Mouse (Mus musculus) forebrain, embryonic 11.5 days (tissue): ENCODE data around the gene Thy1. TPM values are rescaled to one million over a fixed set of nuclear protein-coding genes. Genes with fewer than 3 reads are reported as not detected.

Experiments
- ATAC-seq: fragments of 200-750 bp; cut with Nextera tagmentation; replicated peaks from 2 replicates; pipeline ENCODE4 v1.8.0; 2017; ENCODE audit warnings: moderate TSS enrichment; ENCODE audit not compliant: low FRiP score
- DNase-seq: peaks from one replicate; pipeline ENCODE4 v3.0.0-alpha.2; 2017; ENCODE audit warnings: low spot score
- H3K27ac ChIP-seq: fragments of 300-500 bp; sonication (generic); 2 replicates; pipeline ENCODE4 v1.5.1; 2014; ENCODE audit warnings: low read depth, low read length
- H3K27me3 ChIP-seq: fragments of 300-500 bp; sonication (generic); 2 replicates; pipeline ENCODE4 v1.6.1; 2014; ENCODE audit warnings: mild to moderate bottlenecking, low read length, mixed read lengths; ENCODE audit not compliant: control insufficient read depth, insufficient read depth
- H3K36me3 ChIP-seq: fragments of 300-500 bp; sonication (generic); 2 replicates; pipeline ENCODE4 v1.6.1; 2014; ENCODE audit warnings: mild to moderate bottlenecking, low read length, moderate library complexity, mixed read lengths; ENCODE audit not compliant: control insufficient read depth, insufficient read depth
- H3K4me1 ChIP-seq: fragments of 300-500 bp; sonication (generic); replicated peaks from 2 replicates; pipeline ENCODE4 v1.6.1; 2014; ENCODE audit warnings: low read length, mixed read lengths; ENCODE audit not compliant: control insufficient read depth, insufficient read depth
- H3K4me2 ChIP-seq: fragments of 300-500 bp; sonication (generic); 2 replicates; pipeline ENCODE4 v1.6.1; 2014; ENCODE audit warnings: low read depth, mild to moderate bottlenecking, low read length, moderate library complexity, mixed read lengths; ENCODE audit not compliant: severe bottlenecking
- H3K4me3 ChIP-seq: fragments of 300-500 bp; sonication (generic); 2 replicates; pipeline ENCODE4 v1.5.1; 2014; ENCODE audit warnings: low read depth, low read length
- H3K9ac ChIP-seq: fragments of 300-500 bp; sonication (generic); 2 replicates; pipeline ENCODE4 v1.6.1; 2014; ENCODE audit warnings: low read length
- H3K9me3 ChIP-seq: fragments of 300-500 bp; sonication (generic); 2 replicates; pipeline ENCODE4 v1.6.1; 2016; ENCODE audit warnings: low read length, mixed read lengths; ENCODE audit not compliant: control insufficient read depth
- WGBS: fragments of 180-500 bp; shearing (Covaris S2); extraction: QIAGEN DNeasy Blood & Tissue Kit; methylation state at CpG from one replicate; pipeline ENCODE4 v1.1.7; 2014; 5-methylcytosine and 5-hydroxymethylcytosine counted together
- polyA plus RNA-seq: library from polyadenylated mRNA; unstranded; fragments of >200 nt; fragmentation: Nextera tagmentation; extraction: Ambion mirVana; gene quantifications from 2 replicates; pipeline ENCODE4 v1.2.1, GENCODE M21; 2014

The Thy1 gene
- polyA plus RNA-seq, 1 experiment from 2014 or later = not detected

DNA sequence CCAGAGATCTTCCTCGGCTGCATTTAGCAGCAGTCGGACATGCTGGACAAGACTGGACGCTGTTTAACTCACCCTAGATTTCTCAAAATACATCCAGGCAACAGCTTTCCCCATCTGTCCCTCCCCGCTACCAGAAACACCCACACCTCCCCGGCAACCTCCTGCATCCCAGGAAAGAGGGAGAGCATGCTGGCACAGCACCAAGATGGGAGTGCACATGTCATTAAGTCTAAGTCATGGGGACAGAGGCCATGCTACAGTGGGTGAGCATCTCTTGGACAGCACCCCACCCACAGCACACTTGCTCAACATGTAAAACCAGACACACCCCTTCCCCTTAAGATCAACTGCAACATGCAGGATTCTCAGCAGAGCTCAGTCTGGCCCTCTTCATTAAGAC is 37.8 kb downstream of the Thy1 start:
- Histone ChIP-seq H3K36me3 (no peaks in the 10 kb centered on the region), H3K27me3 (peaks cover 18% of the 10 kb centered on the region), H3K9me3 (no peaks in the 10 kb centered on the region), H3K4me1 (peaks cover 18% of the 10 kb centered on the region; the same call in 1 of the 2 replicates), H3K4me3 (no peak overlapping the region), H3K27ac (no peak overlapping the region), H3K4me2 (no peak overlapping the region), H3K9ac (no peak overlapping the region)
- DNase-seq (no peak), ATAC-seq (no peak)
- WGBS = 88% methylated on average over 5 of the region's 5 CpGs

DNA sequence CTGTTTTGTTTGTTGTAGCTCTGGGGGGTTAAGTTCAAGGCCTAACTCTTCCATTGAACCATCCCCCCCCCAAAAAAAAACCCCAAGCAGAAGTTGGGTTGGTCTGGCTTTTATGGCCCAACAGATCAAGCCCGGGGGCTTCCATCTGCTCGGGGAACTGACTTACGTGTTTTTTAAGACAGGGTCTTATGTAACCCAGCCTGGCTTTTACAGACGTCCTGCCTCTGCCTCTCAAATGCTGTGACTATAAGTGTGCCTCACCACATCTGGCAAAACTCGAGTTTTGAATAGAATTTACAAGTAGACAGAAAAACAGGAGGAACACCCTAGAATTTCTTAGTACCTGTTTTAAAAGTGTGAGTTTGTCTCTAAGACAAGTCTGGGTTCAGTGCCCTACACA is 38.4 kb downstream of the Thy1 start:
- peaks cover 23% of the 10 kb centered on the region for H3K27me3 ChIP-seq
- DNase-seq (no peak), ATAC-seq (no peak)
- no peaks in the 10 kb centered on the region for H3K36me3 ChIP-seq
- no peak overlapping the region for H3K4me2 ChIP-seq
- H3K9me3 ChIP-seq = no peaks in the 10 kb centered on the region
- H3K27ac ChIP-seq = no peak overlapping the region
- H3K9ac ChIP-seq = no peak overlapping the region
- H3K4me1 ChIP-seq = peaks cover 18% of the 10 kb centered on the region; the same call in 1 of the 2 replicates
- WGBS = 72% methylated on average over 5 of the region's 5 CpGs
- no peak overlapping the region for H3K4me3 ChIP-seq

- Histone ChIP-seq H3K4me3 (no peak overlapping the region), H3K27me3 (peaks cover 25% of the 10 kb centered on the region), H3K9ac (no peak overlapping the region), H3K4me1 (peaks cover 20% of the 10 kb centered on the region; the same call in 1 of the 2 replicates), H3K36me3 (no peaks in the 10 kb centered on the region), H3K27ac (no peak overlapping the region), H3K9me3 (no peaks in the 10 kb centered on the region), H3K4me2 (no peak overlapping the region)
- DNase-seq (no peak), ATAC-seq (no peak)
- 93% methylated on average over 5 of the region's 5 CpGs for WGBS
These were observed 39.1 kb downstream of the Thy1 start for GRCm38 (mm10) chr9:44082266-44082665.

GRCm38 (mm10) chr9:44083392-44084121 is 40.4 kb downstream of the Thy1 start:
- ATAC-seq (no peak), DNase-seq (no peak)
- no peak overlapping the region for H3K4me3 ChIP-seq
- no peak overlapping the region; the same call in 1 of the 2 replicates for H3K9ac ChIP-seq
- H3K27me3 ChIP-seq = peaks cover 25% of the 10 kb centered on the region
- 8% methylated on average over 23 of the region's 23 CpGs for WGBS
- peak overlapping the region; percentile 98 for H3K4me2 ChIP-seq
- no peak overlapping the region for H3K27ac ChIP-seq
- H3K4me1 ChIP-seq = peaks cover 29% of the 10 kb centered on the region
- H3K9me3 ChIP-seq = no peaks in the 10 kb centered on the region
- no peaks in the 10 kb centered on the region for H3K36me3 ChIP-seq

- Histone ChIP-seq H3K4me1 (peaks cover 27% of the 10 kb centered on the region), H3K4me3 (peak overlapping the region; percentile 54), H3K27me3 (peaks cover 25% of the 10 kb centered on the region)
These were observed 41.1 kb downstream of the Thy1 start for GRCm38 (mm10) chr9:44084236-44084635.

GRCm38 (mm10) chr9:44084659-44085229 is 41.6 kb downstream of the Thy1 start:
- ATAC-seq = peak; percentile 82
- peaks cover 27% of the 10 kb centered on the region for H3K4me1 ChIP-seq

More at GRCm38 (mm10) chr9:44084236-44084635, 41.1 kb downstream of the Thy1 start:
- Histone ChIP-seq H3K9me3 (no peaks in the 10 kb centered on the region), H3K36me3 (no peaks in the 10 kb centered on the region), H3K4me2 (peak overlapping the region; percentile 98), H3K27ac (no peak overlapping the region), H3K9ac (peak overlapping the region; percentile 71; the same call in 1 of the 2 replicates)
- WGBS = under 1% methylated on average over 14 of the region's 14 CpGs
- ATAC-seq (peak; percentile 23; the same call in 1 of the 2 replicates), DNase-seq (no peak)

GRCm38 (mm10) chr9:44085276-44085675 is 42.1 kb downstream of the Thy1 start:
- peaks cover 27% of the 10 kb centered on the region for H3K4me1 ChIP-seq
- H3K27me3 ChIP-seq = peaks cover 25% of the 10 kb centered on the region
- H3K36me3 ChIP-seq = no peaks in the 10 kb centered on the region
- H3K9ac ChIP-seq = peak overlapping the region; percentile 71
- DNase-seq = no peak
- no peak overlapping the region for H3K27ac ChIP-seq
- H3K9me3 ChIP-seq = no peaks in the 10 kb centered on the region
- H3K4me3 ChIP-seq = peak overlapping the region; percentile 54
- 0 out of 2 replicates have a peak, but pooled peaks have one; percentile 10 for ATAC-seq
- WGBS = 4% methylated on average over 10 of the region's 10 CpGs
- peak overlapping the region; percentile 98 for H3K4me2 ChIP-seq

More at GRCm38 (mm10) chr9:44084659-44085229, 41.6 kb downstream of the Thy1 start:
- H3K9me3 ChIP-seq = no peaks in the 10 kb centered on the region
- peak overlapping the region; percentile 54 for H3K4me3 ChIP-seq
- H3K27ac ChIP-seq = no peak overlapping the region
- H3K36me3 ChIP-seq = no peaks in the 10 kb centered on the region
- H3K9ac ChIP-seq = peak overlapping the region; percentile 71
- peak; percentile 95 for DNase-seq
- under 1% methylated on average over 58 of the region's 62 CpGs for WGBS
- peak overlapping the region; percentile 98 for H3K4me2 ChIP-seq
- H3K27me3 ChIP-seq = peaks cover 25% of the 10 kb centered on the region

GRCm38 (mm10) chr9:44085741-44086665 is 42.8 kb downstream of the Thy1 start:
- no peaks in the 10 kb centered on the region for H3K9me3 ChIP-seq
- peaks cover 25% of the 10 kb centered on the region for H3K27me3 ChIP-seq
- peak overlapping the region; percentile 98; the same call in 1 of the 2 replicates for H3K4me2 ChIP-seq
- no peaks in the 10 kb centered on the region for H3K36me3 ChIP-seq
- no peak overlapping the region; the same call in 1 of the 2 replicates for H3K4me3 ChIP-seq
- 71% methylated on average over 15 of the region's 15 CpGs for WGBS
- no peak overlapping the region for H3K27ac ChIP-seq
- no peak for ATAC-seq
- peaks cover 27% of the 10 kb centered on the region for H3K4me1 ChIP-seq
- peak overlapping the region; percentile 71; the same call in 1 of the 2 replicates for H3K9ac ChIP-seq
- DNase-seq = no peak
